Mouse (Mus musculus) embryo, embryonic 11.5 days (tissue): ENCODE results near the gene Hapln2.

Experiments used
- DNase-seq: peaks from one replicate; pipeline ENCODE4 v3.0.0-alpha.2; 2012; ENCODE audit warnings: low read depth, low spot score

The Hapln2 gene

GRCm38 (mm10) chr3:88027434-88028186, at the start of gene Hapln2:
Hapln2 (minus strand) TSS chr3:88027583.
- DNase-seq: no peak

- no peak for DNase-seq
Observed at GRCm38 (mm10) chr3:88074766-88075165, 47.4 kb upstream of the Hapln2 start.

DNA sequence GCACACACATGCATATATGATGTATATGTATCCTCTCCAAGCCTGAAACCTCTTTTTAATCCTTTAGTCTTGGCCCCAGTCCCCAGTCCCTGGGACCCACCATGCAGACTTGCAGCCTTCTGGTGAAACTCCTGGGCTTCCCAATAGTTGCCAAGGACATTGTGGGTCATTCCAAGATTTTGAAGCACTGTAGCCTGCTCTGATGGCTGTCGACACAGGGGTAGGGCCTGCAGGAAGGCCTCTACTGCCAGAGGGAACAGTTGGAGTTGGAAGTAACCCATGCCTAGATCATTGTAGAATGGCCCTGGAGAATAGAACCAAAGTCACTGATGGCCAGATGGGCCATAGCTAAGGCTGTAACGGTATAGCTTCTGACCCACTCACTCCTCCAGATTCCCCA, 47.0 kb upstream of the Hapln2 start:
- no peak for DNase-seq

GRCm38 (mm10) chr3:88073631-88074030, 46.2 kb upstream of the Hapln2 start:
- no peak for DNase-seq

DNA sequence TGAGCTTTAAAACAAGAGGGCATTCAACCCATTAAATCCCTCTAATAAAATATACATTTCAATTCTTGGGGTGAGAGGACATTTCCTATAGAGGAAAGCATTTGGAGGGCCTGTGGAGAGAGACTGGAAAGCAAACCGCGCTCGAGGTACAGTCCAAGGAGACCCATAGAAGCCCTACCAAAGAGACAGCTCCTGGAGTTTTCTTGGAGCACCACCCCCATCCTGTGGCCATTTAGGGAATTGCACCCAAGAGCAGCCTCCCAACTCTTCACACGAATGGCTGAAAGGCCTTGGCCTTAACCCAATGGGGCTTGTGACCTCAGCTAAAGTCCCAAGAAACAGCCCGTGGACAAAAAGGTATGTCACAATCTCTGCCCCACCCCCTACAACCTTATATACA, 44.4 kb upstream of the Hapln2 start:
- DNase-seq: peak; percentile 64

DNA sequence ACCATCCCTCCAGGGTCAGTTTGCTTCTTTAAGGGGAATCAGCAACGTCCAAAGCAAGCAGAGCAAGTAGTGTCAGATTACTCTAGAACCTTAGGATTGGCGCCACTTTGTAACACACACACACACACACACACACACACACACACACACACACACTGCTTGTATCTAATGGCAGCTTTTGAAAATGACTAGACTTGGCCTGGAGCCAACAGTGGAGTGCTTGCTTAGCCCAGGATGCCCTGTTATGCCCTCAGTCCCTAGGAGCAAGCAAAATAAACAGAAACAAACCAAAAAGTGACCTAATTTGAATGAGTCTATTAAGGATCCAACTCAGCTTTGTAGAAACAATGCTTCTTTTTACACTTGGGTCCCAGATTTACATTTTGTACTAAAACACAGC, 41.0 kb upstream of the Hapln2 start:
- DNase-seq: no peak

DNA sequence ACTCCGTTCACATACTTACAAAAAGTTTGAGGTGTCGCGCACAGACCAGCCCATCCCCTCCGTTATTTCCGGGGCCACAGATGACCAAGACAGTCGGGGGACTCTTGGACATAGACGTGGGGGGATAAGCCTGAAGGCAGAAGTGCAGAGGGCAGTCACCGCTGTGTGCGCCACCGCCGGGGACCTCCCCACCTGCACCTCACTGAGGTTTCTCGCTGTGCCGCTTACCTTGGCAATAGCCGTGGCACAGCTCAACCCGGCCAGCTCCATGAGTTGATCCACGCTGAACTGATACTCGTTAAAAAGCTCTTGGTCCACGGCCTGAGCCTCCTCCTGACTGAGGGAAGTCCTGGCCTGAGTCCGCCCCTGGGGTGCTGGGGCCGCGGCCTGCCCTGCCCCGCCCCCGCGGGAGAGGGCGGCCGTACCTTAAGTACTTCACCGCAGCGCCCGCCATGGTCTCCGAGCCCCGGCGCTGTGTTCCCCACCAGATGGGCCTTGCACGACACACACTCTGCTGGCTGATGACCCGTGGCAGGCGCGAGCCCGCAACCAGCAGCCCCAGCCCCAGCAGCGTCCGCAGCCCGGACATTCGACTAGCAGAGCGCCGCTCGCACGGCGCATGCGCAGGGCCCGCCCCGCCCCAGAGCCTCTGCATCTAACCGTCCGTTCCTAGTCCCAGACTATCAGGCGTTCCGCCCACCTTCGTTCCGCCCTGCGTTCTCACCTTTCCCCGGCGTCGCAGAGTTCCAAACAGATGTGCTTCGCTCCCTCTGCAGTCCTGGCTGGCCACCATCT, 30.7 kb upstream of the Hapln2 start, which contains the start of gene Naxe:
Naxe (minus strand) TSS at position 594 of the 795 bp plus-strand sequence.
- peak; percentile 90 for DNase-seq

DNA sequence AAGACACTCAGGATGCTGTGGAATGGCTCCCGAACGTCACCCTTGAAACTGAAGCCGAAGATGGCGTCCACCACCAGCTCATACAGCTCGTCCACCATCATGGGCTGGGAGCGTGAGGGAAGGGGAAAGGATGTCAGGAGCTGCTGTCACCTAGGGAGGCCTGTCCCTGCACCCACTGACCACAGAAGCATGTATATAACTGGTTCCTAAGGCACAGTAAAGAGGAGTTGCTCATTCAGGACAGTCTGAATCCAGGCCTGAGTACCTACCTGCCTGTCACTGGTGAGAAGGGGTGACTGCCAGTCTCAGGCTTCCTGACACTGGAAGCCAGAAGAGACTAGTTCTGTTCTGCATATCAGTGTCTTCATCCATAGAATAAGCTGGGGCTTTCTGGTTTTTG, 29.6 kb upstream of the Hapln2 start:
- DNase-seq: no peak

GRCm38 (mm10) chr3:88049532-88049931, 22.1 kb upstream of the Hapln2 start:
- no peak for DNase-seq

- peak; percentile 91 for DNase-seq
Observed at GRCm38 (mm10) chr3:88042661-88043421, 15.5 kb upstream of the Hapln2 start, which contains the start of gene Gpatch4. Gpatch4 (plus strand) TSS chr3:88043108.

DNA sequence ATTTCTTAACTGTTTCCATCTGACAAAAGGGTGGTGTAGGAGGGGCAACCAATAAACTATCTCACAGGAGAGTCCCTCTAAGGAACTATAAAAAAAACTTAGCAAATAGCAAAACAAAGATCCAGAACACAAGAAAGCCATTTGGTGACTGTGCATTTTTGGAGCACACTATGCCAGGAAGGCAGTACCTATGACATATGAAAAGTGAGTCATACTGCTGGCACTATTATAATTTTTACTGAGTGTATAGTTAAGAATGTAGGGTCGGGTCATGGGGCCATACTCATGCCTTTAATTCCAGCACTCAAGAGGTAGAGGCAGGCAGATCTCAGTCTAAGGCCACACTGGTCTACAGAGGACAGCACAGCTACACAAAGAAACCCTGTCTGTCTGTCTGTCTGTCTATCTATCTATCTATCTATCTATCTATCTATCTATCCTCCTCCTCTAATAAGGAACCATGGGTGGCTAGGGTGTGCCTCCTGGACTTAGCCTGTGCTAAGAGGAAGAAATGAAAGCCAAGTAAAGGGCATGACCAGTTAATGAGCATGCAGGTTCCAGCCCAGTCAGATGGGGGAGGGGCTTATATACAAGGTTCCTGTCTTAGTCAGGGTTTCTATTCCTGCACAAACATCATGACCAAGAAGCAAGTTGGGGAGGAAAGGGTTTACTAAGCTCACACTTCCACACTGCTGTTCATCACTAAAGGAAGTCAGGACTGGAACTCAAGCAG, 8.3 kb upstream of the Hapln2 start:
- DNase-seq: no peak

DNA sequence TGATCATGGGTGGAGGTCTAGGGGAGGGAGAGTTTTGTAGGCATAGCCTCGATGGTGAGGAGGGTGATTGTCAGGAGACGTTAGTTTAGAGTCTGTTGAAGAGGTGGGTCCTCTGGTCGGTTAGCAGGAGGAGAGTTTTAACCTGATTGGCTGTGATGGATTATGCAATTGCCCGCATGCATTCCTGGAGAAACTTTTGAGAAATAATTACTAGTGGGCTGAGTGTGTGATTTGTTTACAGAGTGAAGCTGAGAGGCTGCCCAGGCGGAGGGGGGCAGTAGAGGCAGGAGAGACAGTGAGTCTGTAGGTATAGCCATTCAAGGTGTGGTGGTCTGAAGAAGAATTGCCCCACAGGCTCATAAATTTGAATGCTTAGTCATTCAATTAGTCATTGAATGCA, 6.1 kb upstream of the Hapln2 start:
- no peak for DNase-seq

GRCm38 (mm10) chr3:88030608-88031395, 3.4 kb upstream of the Hapln2 start:
- DNase-seq: no peak

- no peak for DNase-seq
Observed at GRCm38 (mm10) chr3:88026823-88027222, 560 bp downstream of the Hapln2 start.

DNA sequence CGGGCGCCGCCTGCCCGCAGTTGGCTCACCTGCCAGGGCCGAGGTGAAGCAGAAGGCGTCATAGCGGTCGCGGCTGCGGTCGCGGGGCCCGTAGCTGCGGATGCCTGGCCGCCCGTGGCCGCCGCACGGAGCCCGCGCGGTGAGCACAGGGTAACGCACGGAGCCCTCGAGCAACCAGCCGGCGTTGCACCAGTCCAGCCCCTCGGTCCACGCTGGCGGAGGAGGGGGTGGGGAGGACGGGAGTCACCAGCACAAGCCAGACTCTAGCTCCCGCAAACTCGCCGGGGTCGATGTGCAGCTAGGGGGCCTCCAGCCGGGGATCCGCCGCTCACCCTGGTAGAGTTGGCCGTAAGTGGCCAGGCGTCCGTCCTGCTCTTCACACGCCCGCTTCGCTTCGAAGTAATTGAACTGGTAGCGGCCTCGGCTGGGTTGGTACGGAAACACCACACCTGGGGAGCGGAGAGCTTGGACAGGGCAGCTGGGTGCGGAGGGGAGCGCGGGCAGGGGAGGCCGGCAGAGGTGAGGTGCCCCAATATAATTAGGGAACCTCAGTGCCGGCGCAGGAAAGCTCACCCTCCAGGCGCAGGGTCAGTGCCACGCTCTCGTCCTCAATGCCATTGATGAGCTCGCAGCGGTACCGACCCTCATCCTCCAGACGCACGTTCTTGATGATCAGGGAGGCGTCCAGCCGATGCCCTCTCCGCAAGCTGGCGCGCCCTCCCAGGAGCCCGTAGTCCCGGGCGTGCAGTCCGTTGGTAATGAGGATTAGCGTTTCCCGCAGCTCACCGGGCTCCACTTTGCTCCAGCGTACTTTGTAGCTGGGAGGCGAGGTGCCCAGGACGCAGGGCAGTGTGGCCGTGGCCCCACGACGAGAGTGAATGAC, 4.0 kb downstream of the Hapln2 start:
- no peak for DNase-seq

DNA sequence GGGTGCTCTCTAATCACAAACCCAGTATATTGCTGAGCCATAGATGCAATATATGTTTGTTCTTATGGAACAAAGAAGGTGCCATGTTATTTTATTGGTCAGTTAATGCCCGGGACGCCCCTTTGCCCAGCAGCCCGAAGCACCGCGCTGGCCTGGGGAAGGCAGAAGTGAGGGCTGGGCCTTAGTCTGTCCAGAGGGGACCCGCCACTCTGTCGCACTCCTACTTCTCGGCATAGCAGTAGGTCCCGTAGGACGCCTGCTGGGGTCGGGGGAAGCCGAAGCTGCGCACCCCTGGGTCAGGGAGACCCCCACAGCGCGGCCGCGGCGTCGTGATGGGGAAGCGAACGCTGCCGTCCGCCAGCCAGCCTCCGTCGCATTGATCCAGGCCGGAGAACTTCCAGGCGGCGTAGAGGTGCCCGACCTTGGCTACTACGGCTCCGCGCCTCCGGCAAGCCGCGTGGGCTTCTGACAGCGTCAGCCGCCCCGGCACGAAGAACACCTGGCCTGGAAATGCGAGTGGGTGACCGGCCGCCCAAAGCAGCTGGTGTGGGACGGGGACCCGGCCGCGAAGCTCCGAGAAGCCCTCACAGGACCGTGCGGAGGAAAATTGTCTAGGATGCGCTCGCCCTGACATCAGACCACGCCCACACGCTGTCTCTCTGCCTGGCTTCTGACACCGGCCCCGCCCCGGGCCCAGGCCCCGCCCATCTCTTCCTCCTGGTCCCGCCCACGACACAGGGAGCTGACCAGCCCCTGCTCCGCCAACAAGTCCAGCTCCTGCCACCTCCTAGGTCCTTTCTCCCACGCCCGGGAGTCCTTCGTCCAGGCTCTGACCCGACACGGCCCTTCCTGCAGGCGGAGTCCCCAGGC, 4.8 kb downstream of the Hapln2 start:
- DNase-seq: peak; percentile 82

DNA sequence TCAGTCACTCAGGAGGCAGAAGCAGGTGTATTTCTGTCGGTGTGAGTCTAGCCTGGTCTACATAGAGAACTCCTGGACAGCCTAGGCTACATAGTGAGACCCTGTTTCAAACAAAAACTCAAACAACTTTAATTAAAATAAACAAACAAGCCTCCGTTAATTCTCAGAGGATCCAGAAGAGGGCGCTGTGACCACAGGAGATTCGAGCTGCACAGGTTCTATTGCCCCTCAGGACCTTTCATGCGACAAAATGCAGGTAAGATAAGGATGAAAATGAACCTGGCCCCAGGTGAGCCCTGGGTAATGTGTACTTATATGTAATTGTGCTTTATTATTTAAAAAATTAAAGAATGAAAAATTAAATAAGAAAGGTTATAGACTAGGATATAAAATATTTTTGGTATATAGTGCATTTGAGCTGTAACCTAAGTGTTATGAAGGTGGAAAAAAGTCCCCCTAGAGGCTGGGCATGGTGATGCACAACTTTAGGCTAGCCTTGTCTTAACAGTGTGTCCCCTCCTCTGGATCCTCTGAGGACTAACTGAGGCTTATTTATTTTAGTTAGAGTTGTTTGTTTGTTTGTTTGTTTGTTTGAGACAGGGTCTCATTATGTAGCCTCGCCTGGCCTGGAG, 16.6 kb downstream of the Hapln2 start:
- DNase-seq: no peak
